Mouse (Mus musculus) hindbrain, embryonic 13.5 days (tissue): Measurements from ENCODE around the gene Gm9936. TPM values are rescaled to one million over a fixed set of nuclear protein-coding genes. Genes with fewer than 3 reads are reported as not detected.
"Not testable (repeated sequence)": the region's sequence is repeated elsewhere in the genome, so short reads cannot be mapped to it uniquely, and the experiment has no call there.

Source experiments
- ATAC-seq: fragments of 200-750 bp; cut with Nextera tagmentation; 2 replicates; pipeline ENCODE4 v1.8.0; 2017; ENCODE audit warnings: moderate TSS enrichment; ENCODE audit not compliant: low FRiP score
- H3K27ac ChIP-seq: fragments of 300-500 bp; sonication (generic); 2 replicates; pipeline ENCODE4 v1.5.1; 2015; ENCODE audit warnings: inconsistent platforms, mild to moderate bottlenecking, moderate library complexity
- H3K27me3 ChIP-seq: fragments of 300-500 bp; sonication (generic); 2 replicates; pipeline ENCODE4 v1.6.1; 2015; ENCODE audit warnings: mild to moderate bottlenecking, inconsistent platforms
- H3K36me3 ChIP-seq: fragments of 300-500 bp; sonication (generic); 2 replicates; pipeline ENCODE4 v1.6.1; 2015; ENCODE audit warnings: mild to moderate bottlenecking, inconsistent platforms
- H3K4me1 ChIP-seq: fragments of 300-500 bp; sonication (generic); replicated peaks from 2 replicates; pipeline ENCODE4 v1.6.1; 2015; ENCODE audit warnings: inconsistent platforms
- H3K4me2 ChIP-seq: fragments of 300-500 bp; sonication (generic); 2 replicates; pipeline ENCODE4 v1.6.1; 2015; ENCODE audit warnings: inconsistent platforms, mild to moderate bottlenecking, moderate library complexity
- H3K4me3 ChIP-seq: fragments of 300-500 bp; sonication (generic); 2 replicates; pipeline ENCODE4 v1.5.1; 2015; ENCODE audit warnings: mild to moderate bottlenecking, inconsistent platforms
- H3K9ac ChIP-seq: fragments of 300-500 bp; sonication (generic); 2 replicates; pipeline ENCODE4 v1.6.1; 2015; ENCODE audit warnings: mild to moderate bottlenecking, inconsistent platforms
- H3K9me3 ChIP-seq: fragments of 300-500 bp; sonication (generic); 2 replicates; pipeline ENCODE4 v1.6.1; 2016; ENCODE audit warnings: inconsistent platforms
- WGBS: fragments of 180-500 bp; shearing (Covaris S2); methylation state at CpG from one replicate; pipeline ENCODE4 v1.1.7; 2015; 5-methylcytosine and 5-hydroxymethylcytosine counted together
- polyA plus RNA-seq: library from polyadenylated mRNA; unstranded; fragments of >200 nt; fragmentation: Nextera tagmentation; extraction: Ambion mirVana; gene quantifications from 2 replicates; pipeline ENCODE4 v1.2.1, GENCODE M21; 2015

Gene Gm9936
- 1.9 and 2.2 TPM in 2 replicates for polyA plus RNA-seq

GRCm38 (mm10) chr5:114858582-114858981 is at the start of gene Gm9936:
Gm9936 (minus strand) TSS chr5:114858682.
- peak within 1 kb of the TSS; percentile 52; the same call in 1 of the 2 replicates for H3K9ac ChIP-seq
- H3K4me3 ChIP-seq, result peak within 1 kb of the TSS; percentile 33
- no peaks in the 10 kb centered on the region for H3K36me3 ChIP-seq
- peak within 1 kb of the TSS; percentile 56 for H3K4me2 ChIP-seq
- H3K9me3 ChIP-seq, result no peaks in the 10 kb centered on the region
- no peak within 1 kb of the TSS for H3K27ac ChIP-seq
- ATAC-seq, result no peak
- H3K4me1 ChIP-seq, result peaks cover 8% of the 10 kb centered on the region; the same call in 1 of the 2 replicates
- 86% methylated on average over 12 of the region's 12 CpGs for WGBS
- peaks cover 16% of the 10 kb centered on the region for H3K27me3 ChIP-seq

GRCm38 (mm10) chr5:114902413-114902812 is 43.9 kb upstream of the Gm9936 start:
- H3K9me3 ChIP-seq, result no peaks in the 10 kb centered on the region

GRCm38 (mm10) chr5:114898857-114899256 is 40.4 kb upstream of the Gm9936 start:
- H3K4me2 ChIP-seq, result no peak overlapping the region
- no peak overlapping the region for H3K9ac ChIP-seq
- H3K36me3 ChIP-seq, result no peaks in the 10 kb centered on the region
- no peaks in the 10 kb centered on the region for H3K27me3 ChIP-seq
- no peaks in the 10 kb centered on the region for H3K9me3 ChIP-seq
- no peak overlapping the region for H3K27ac ChIP-seq
- ATAC-seq, result no peak
- no peak overlapping the region for H3K4me3 ChIP-seq
- H3K4me1 ChIP-seq, result 0 out of 2 replicates have a peak, but pooled peaks cover 7% of the 10 kb centered on the region
- 81% methylated on average over 7 of the region's 7 CpGs for WGBS

More at GRCm38 (mm10) chr5:114902413-114902812, 43.9 kb upstream of the Gm9936 start:
- H3K27me3 ChIP-seq, result no peaks in the 10 kb centered on the region
- H3K27ac ChIP-seq, result no peak overlapping the region
- H3K4me3 ChIP-seq, result no peak overlapping the region
- no peak for ATAC-seq
- 28% methylated on average over 1 of the region's 1 CpGs for WGBS
- no peaks in the 10 kb centered on the region for H3K36me3 ChIP-seq
- H3K4me2 ChIP-seq, result no peak overlapping the region
- H3K4me1 ChIP-seq, result 0 out of 2 replicates have a peak, but pooled peaks cover 2% of the 10 kb centered on the region
- H3K9ac ChIP-seq, result no peak overlapping the region

GRCm38 (mm10) chr5:114897374-114897793 is 38.9 kb upstream of the Gm9936 start:
- ATAC-seq, result no peak
- peak overlapping the region; percentile 6; the same call in 1 of the 2 replicates for H3K4me2 ChIP-seq
- no peak overlapping the region for H3K27ac ChIP-seq
- 13% methylated on average over 7 of the region's 7 CpGs for WGBS
- H3K36me3 ChIP-seq, result no peaks in the 10 kb centered on the region
- H3K9ac ChIP-seq, result no peak overlapping the region
- 0 out of 2 replicates have a peak, but pooled peaks cover 7% of the 10 kb centered on the region for H3K4me1 ChIP-seq
- no peaks in the 10 kb centered on the region for H3K9me3 ChIP-seq
- no peaks in the 10 kb centered on the region for H3K27me3 ChIP-seq
- no peak overlapping the region for H3K4me3 ChIP-seq

GRCm38 (mm10) chr5:114896688-114897373 is 38.3 kb upstream of the Gm9936 start, which contains the start of gene Oasl2:
Oasl2 (plus strand) TSS chr5:114896936.
- Histone ChIP-seq H3K4me1 (0 out of 2 replicates have a peak, but pooled peaks cover 7% of the 10 kb centered on the region), H3K4me3 (no peak within 1 kb of the TSS), H3K36me3 (no peaks in the 10 kb centered on the region), H3K27ac (no peak within 1 kb of the TSS), H3K9ac (no peak within 1 kb of the TSS), H3K4me2 (peak within 1 kb of the TSS; percentile 6; the same call in 1 of the 2 replicates), H3K9me3 (no peaks in the 10 kb centered on the region), H3K27me3 (no peaks in the 10 kb centered on the region)
- no peak for ATAC-seq
- 68% methylated on average over 13 of the region's 13 CpGs for WGBS

GRCm38 (mm10) chr5:114895542-114895941 is 37.1 kb upstream of the Gm9936 start:
- no peaks in the 10 kb centered on the region for H3K27me3 ChIP-seq
- H3K27ac ChIP-seq, result no peak overlapping the region
- no peak for ATAC-seq
- 0 out of 2 replicates have a peak, but pooled peaks cover 7% of the 10 kb centered on the region for H3K4me1 ChIP-seq
- WGBS, result 86% methylated on average over 4 of the region's 4 CpGs
- no peak overlapping the region for H3K4me2 ChIP-seq
- H3K9ac ChIP-seq, result no peak overlapping the region
- no peaks in the 10 kb centered on the region for H3K36me3 ChIP-seq
- no peaks in the 10 kb centered on the region for H3K9me3 ChIP-seq
- no peak overlapping the region for H3K4me3 ChIP-seq

- Histone ChIP-seq H3K4me3 (no peak overlapping the region), H3K27me3 (no peaks in the 10 kb centered on the region), H3K9ac (no peak overlapping the region), H3K4me1 (no peaks in the 10 kb centered on the region), H3K36me3 (no peaks in the 10 kb centered on the region), H3K4me2 (no peak overlapping the region), H3K9me3 (no peaks in the 10 kb centered on the region), H3K27ac (no peak overlapping the region)
- 90% methylated on average over 2 of the region's 2 CpGs for WGBS
- no peak for ATAC-seq
Observed at GRCm38 (mm10) chr5:114888995-114889394, 30.5 kb upstream of the Gm9936 start.

GRCm38 (mm10) chr5:114886801-114887200 is 28.3 kb upstream of the Gm9936 start:
- no peaks in the 10 kb centered on the region for H3K27me3 ChIP-seq
- 83% methylated on average over 6 of the region's 6 CpGs for WGBS
- no peak overlapping the region for H3K27ac ChIP-seq
- H3K4me3 ChIP-seq, result no peak overlapping the region
- no peak overlapping the region for H3K9ac ChIP-seq
- no peak for ATAC-seq
- H3K36me3 ChIP-seq, result no peaks in the 10 kb centered on the region
- no peaks in the 10 kb centered on the region for H3K9me3 ChIP-seq
- no peak overlapping the region for H3K4me2 ChIP-seq
- no peaks in the 10 kb centered on the region for H3K4me1 ChIP-seq

- 94% methylated on average over 11 of the region's 11 CpGs for WGBS
- ATAC-seq, result no peak
- no peak overlapping the region for H3K27ac ChIP-seq
- H3K4me2 ChIP-seq, result no peak overlapping the region
- H3K9me3 ChIP-seq, result no peaks in the 10 kb centered on the region
- no peaks in the 10 kb centered on the region for H3K36me3 ChIP-seq
- H3K4me1 ChIP-seq, result no peaks in the 10 kb centered on the region
- H3K9ac ChIP-seq, result no peak overlapping the region
- no peaks in the 10 kb centered on the region for H3K27me3 ChIP-seq
- H3K4me3 ChIP-seq, result no peak overlapping the region
Observed at GRCm38 (mm10) chr5:114883022-114883421, 24.5 kb upstream of the Gm9936 start.

- ATAC-seq, H3K4me1 ChIP-seq, H3K27me3 ChIP-seq, H3K27ac ChIP-seq, H3K4me3 ChIP-seq, H3K36me3 ChIP-seq, H3K9me3 ChIP-seq, H3K4me2 ChIP-seq, H3K9ac ChIP-seq: not testable (repeated sequence)
- WGBS, result 89% methylated on average over 7 of the region's 7 CpGs
Observed at GRCm38 (mm10) chr5:114882319-114882718, 23.8 kb upstream of the Gm9936 start.

GRCm38 (mm10) chr5:114879399-114879798 is 20.9 kb upstream of the Gm9936 start:
- ATAC-seq, result no peak
- H3K9me3 ChIP-seq, result no peaks in the 10 kb centered on the region
- H3K9ac ChIP-seq, result no peak overlapping the region
- H3K4me3 ChIP-seq, result no peak overlapping the region
- H3K36me3 ChIP-seq, result no peaks in the 10 kb centered on the region
- H3K27me3 ChIP-seq, result no peaks in the 10 kb centered on the region
- 71% methylated on average over 13 of the region's 13 CpGs for WGBS
- no peaks in the 10 kb centered on the region for H3K4me1 ChIP-seq
- H3K27ac ChIP-seq, result no peak overlapping the region
- H3K4me2 ChIP-seq, result no peak overlapping the region

- H3K27me3 ChIP-seq, result no peaks in the 10 kb centered on the region
- H3K4me2 ChIP-seq, result no peak overlapping the region
- no peak overlapping the region for H3K27ac ChIP-seq
- H3K4me1 ChIP-seq, result no peaks in the 10 kb centered on the region
- H3K4me3 ChIP-seq, result no peak overlapping the region
- H3K9ac ChIP-seq, result no peak overlapping the region
- H3K36me3 ChIP-seq, result no peaks in the 10 kb centered on the region
- ATAC-seq, result no peak
- no peaks in the 10 kb centered on the region for H3K9me3 ChIP-seq
- WGBS, result 67% methylated on average over 7 of the region's 7 CpGs
Observed at GRCm38 (mm10) chr5:114877487-114877886, 19.0 kb upstream of the Gm9936 start.

GRCm38 (mm10) chr5:114876331-114876730 is 17.8 kb upstream of the Gm9936 start:
- ATAC-seq, result no peak

More at GRCm38 (mm10) chr5:114876331-114876730, 17.8 kb upstream of the Gm9936 start:
- Histone ChIP-seq H3K4me3 (no peak overlapping the region), H3K4me2 (no peak overlapping the region), H3K27ac (no peak overlapping the region), H3K9ac (no peak overlapping the region), H3K4me1 (no peaks in the 10 kb centered on the region), H3K9me3 (no peaks in the 10 kb centered on the region), H3K36me3 (no peaks in the 10 kb centered on the region), H3K27me3 (no peaks in the 10 kb centered on the region)
- 22% methylated on average over 6 of the region's 6 CpGs for WGBS
